Mouse (Mus musculus) gastrocnemius, postnatal 14 days (tissue): ENCODE data around the gene Calml4. TPM values are rescaled to one million over a fixed set of nuclear protein-coding genes. Genes with fewer than 3 reads are reported as not detected.
A peak's percentile ranks its signal among the peaks of the same experiment; 100 is the strongest.
"Not testable (repeated sequence)": the region's sequence is repeated elsewhere in the genome, so short reads cannot be mapped to it uniquely, and the experiment has no call there.

Source experiments
- DNase-seq: peaks from one replicate; pipeline ENCODE4 v3.0.0; 2021; ENCODE audit warnings: mixed read lengths
- intact Hi-C: fragments of 180-260 bp; cut with DNase I; formaldehyde crosslinking; loops from one replicate; pipeline ENCODE4 v1.15.1; 2025; ENCODE audit warnings: low total_unique reads
- total RNA-seq, 2 experiments: library from RNA; stranded (reverse); gene quantifications; 2 replicates each; pipeline ENCODE4 v1.2.3; 2021

Calml4 gene
- total RNA-seq, 2 experiments from 2014 or later: 1.8 to 3.4 TPM

GRCm38 (mm10) chr9:62828662-62829086 is 29.2 kb upstream of the Calml4 start:
- intact Hi-C loops: no loop called here
- peak; percentile 95 for DNase-seq

GRCm38 (mm10) chr9:62829877-62830276 is 28.0 kb upstream of the Calml4 start:
- intact Hi-C loops: no loop called here
- no peak for DNase-seq

DNA sequence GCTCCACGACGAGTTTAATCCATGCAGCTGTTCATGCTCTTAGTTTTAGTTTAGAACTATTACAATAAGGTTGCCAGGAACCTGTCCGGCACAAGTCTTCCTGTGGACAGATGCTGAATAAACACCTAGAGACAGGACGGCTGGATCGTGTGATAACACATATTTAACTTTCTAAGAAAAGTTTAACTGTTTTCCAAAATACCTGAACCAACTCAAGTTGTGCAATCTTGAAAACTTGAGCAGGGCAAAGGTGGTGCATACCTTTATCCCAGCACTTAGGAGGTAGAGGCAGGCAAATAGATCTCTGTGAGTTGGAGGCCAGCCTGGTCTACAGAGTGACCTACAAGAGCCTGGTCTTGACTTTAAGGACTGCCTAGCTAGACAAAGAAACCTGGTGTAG is 23.0 kb upstream of the Calml4 start:
- intact Hi-C loops: no loop called here
- DNase-seq: no peak

- no peak for DNase-seq
- intact Hi-C loops: no loop called here
Observed at GRCm38 (mm10) chr9:62835705-62836446, 22.0 kb upstream of the Calml4 start.

GRCm38 (mm10) chr9:62837611-62838010 is 20.3 kb upstream of the Calml4 start:
- intact Hi-C loops: no loop called here
- DNase-seq: no peak

GRCm38 (mm10) chr9:62838146-62838505 is 19.8 kb upstream of the Calml4 start:
- DNase-seq: no peak
- intact Hi-C loops: no loop called here

GRCm38 (mm10) chr9:62838506-62839171 is 19.2 kb upstream of the Calml4 start, which contains the start of gene Cln6:
TSS of gene Cln6 (plus strand) at chr9:62838785.
- DNase-seq: peak; percentile 70
- intact Hi-C loops: no loop called here

- intact Hi-C loops: no loop called here
- DNase-seq: no peak
Observed at GRCm38 (mm10) chr9:62839172-62839770, 18.6 kb upstream of the Calml4 start.

DNA sequence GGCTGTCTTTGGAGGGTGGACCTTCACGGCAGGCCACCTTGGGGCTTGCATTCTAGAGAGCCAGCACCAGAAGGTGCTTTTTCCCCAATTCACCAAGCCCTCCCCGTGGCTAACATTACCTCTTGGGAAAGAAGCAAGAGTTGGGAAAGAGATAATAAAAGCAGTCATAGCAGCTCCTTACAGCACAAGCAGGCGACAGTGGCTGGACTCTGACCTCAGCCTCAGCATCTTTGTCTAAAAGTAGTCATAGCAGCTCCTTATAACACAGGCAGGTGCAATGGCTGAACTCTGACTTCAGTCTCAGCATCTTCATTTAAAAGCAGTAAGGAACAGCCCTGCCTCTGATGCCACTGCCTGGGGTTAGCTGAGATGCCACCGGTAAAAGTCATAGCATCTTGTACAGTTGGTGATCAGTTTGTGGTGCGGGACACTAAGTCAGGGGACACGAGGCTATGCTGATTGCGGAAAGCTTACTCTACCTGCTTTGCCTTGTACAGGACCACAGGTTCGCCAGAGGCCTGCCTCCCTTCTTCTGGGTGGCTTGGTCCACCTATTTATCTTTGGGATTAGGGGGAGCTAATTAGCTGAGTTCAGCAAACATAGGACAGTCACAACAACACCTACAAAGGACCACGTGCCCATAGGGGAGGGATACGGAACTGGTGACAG is 14.4 kb upstream of the Calml4 start:
- intact Hi-C loops: loop anchor here (10.0 kb wide), 1 partner anchor 131 kb away; no protein-coding TSS in a partner anchor
- DNase-seq: no peak

- no peak for DNase-seq
- intact Hi-C loops: loop anchor here (10.0 kb wide), 1 partner anchor 130 kb away; no protein-coding TSS in a partner anchor
Observed at GRCm38 (mm10) chr9:62844461-62844860, 13.4 kb upstream of the Calml4 start.

DNA sequence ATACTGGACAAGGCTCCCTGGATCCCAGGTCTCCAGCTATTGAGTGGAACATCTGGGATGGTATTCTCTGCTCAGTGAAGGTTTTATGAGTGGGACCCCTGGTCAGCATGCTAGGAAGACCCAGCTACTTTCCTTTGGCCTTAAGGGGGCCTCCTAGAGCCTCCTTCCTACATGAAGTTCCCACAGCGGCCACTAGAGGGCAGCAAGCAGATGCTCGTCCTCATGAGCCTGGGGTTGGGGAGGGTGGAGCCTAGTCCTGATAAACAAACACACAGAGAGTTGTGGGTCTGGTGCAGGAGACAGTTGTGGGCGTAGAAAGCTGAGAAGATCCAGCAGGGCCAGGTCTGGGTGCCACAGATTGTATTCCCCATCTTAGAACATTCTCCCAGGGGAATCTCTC is 10.2 kb upstream of the Calml4 start:
- DNase-seq: peak; percentile 85

DNA sequence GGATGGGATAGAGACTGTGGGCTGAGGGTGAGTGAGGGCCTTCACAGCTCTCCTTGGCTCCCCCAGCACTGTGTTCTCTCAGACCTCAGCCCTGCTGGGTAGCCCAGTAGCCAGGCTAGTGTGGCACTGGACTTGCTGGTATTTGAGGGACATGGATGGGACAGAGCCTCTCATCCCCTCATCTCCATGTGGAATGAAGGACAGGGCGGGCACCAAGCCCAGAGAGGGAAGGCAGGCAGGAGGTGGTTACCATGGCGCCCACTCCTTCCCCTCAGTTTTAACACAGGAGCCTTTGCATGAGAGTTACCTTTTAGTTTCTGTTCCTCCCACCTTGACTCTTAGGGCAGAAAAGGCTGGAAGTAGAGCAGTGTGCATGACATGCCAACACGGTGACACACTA is 9.2 kb upstream of the Calml4 start:
- no peak for DNase-seq
- intact Hi-C loops: loop anchor here (10.0 kb wide), 1 partner anchor 126 kb away; no protein-coding TSS in a partner anchor

More for the DNA sequence above, 10.2 kb upstream of the Calml4 start:
- intact Hi-C loops: loop anchor here (2.0 to 10.0 kb wide), 2 partner anchors 127 to 277 kb away; no protein-coding TSS in a partner anchor

DNA sequence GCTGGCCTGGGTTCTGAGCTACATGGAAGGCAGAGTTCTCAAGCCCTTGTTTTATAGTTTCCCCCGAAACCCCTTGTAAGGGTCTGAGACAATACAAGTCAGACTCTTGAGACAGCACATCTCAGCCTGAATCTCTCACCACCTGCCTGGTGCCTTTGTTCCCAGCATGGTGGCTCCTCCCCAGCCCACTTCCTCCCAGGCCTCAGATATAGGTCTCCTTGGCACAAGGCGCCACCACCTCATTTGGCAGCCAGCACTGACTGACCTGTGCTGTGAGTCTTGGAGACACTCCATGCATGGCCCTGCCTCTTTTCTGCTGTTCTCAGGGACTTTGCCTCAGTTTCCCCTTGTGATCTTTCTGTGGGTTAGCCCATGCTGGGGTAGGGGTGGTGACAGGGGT is 6.3 kb upstream of the Calml4 start:
- no peak for DNase-seq
- intact Hi-C loops: no loop called here

GRCm38 (mm10) chr9:62854483-62854882 is 3.4 kb upstream of the Calml4 start:
- intact Hi-C loops: no loop called here
- DNase-seq: no peak

DNA sequence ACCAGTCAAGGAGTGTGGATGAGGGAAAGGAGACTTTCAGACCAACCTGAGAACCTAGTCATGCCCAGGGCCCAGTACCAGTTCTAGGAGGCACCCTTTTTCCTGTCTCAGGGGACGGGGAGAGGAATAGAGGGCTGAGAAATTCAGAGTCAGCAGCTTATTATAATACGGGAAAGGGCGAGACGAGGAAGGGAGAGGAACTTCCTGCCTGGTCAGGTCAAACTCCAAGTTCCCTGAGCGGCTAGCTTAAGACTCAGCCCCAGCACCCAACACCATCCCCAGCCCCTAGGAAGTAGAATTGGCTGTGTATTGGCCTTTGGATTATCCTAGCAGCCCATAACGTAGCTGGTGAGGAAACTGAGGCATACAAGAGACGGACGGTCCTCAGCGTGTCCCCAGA is 664 bp upstream of the Calml4 start:
- DNase-seq: no peak
- intact Hi-C loops: no loop called here

DNA sequence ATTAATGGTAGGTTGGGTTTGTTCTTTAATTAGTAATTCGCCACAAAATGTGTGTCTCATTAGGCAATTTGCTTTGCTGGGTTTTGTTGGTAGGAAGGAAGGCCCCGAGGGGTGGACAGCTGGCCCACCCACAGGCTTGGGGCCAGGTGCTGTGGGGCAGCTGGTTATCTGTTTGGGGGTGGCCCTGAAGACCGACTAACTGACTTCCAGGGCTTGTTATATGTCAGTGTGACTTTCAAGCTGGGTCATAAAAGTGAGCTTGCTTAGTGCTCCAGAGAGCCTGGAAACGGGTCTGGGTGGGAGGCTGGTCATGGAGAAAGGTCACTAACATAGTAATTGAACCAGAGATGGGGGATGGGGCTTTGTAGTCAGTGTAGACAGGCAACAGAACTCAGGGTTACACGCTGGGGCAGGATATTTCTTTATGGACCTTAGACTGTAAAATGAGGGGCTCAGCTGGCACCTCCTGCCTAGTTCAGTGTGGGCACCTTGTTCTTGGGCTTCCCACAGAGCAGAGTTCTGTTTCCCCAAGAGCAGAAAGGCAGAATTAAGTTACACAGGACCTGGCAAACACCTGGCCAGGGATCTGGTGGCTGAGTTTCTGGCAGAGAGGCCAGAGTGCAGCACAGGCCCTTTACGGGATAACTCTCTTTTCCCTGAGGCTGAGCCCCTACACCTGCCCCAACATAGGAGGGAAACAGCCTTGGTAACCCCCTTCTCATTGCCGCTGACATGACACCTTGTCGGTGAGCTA is 563 bp downstream of the Calml4 start:
- DNase-seq: no peak
- intact Hi-C loops: no loop called here

DNA sequence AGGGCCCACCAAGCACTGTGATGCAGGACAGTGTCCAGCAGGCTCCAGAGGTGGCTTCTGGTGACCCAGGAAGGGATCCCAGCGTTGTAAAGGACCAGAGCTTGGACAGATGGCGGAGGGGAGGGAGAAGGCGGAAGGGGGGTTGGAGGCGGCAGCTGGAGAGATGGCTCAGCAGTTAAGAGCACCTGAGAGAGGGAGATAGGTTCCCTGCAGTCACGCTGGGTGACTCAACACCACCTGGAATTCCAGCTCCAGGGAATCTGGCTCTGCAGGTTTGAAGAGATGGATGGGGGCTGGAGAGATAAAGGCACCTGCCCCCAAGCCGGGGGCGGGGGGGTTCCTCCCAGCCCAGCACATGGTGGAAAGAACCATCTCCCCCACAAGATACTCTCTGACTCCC is 2.2 kb downstream of the Calml4 start:
- DNase-seq, intact Hi-C loops: not testable (repeated sequence)

- intact Hi-C loops: no loop called here
- DNase-seq: peak; percentile 3
Observed at GRCm38 (mm10) chr9:62860866-62861265, 3.0 kb downstream of the Calml4 start.

- DNase-seq, intact Hi-C loops: not testable (repeated sequence)
Observed at GRCm38 (mm10) chr9:62869236-62869635, 11.4 kb downstream of the Calml4 start.
